In the genomic region with DNA sequence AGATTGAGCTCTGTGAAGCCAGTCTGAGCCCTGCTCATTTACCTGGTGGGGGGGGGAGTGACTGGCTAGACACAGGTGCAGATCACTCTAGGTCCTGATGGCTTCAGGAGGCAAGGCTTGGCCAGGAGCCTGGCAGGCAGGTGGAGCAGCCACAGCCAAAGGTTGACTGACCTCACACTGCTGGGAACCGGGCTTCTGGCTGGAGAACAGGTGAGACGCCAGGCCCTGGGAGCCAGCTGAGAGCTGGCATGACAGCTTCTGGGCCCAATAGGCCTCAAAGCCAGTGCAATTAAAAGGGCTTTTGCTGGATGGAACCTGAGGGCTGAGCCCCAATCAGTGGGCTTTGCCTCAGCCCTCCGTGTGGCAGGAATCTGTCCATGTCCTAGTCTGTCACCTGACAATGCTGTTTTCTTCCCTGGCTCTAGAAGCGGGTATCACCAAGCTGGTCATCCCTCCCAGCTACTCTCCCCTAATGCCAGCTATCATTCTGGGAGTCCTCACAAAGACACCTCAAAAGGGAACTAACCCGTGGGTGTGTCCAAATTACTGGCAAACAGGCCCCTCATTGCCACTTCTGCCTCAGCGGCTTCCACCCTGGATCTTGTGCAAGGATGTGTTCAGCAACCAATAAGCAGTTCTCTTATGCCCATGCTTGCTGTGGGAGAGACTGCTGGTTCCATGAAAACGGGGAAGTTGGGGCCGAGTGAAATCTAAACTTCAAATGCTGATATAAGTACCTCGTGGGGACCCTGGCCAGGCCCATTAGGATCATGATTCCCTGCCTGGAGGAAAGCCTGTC, we compare ENCODE assay signal across 9 mouse cellular contexts. TPM values are rescaled to one million over a fixed set of nuclear protein-coding genes. Genes with fewer than 3 reads are reported as not detected.
DNase-seq lines count a peak whose midpoint lies in the region; ATAC-seq and TF ChIP-seq lines count a peak whose summit lies in the region.
"Had no signal": no experiment of that assay in that cellular context is flagged by ENCODE, and none has a peak within 500 bp of the region (broad histone marks: within the 10 kb centered on the region; RNA-seq: fewer than 3 reads in every experiment).

No protein-coding gene starts in this region.

- no peak overlapping the region for H3K4me2 ChIP-seq in midbrain, postnatal 0 days (ENCODE audit: low read depth, low read length, poor library complexity, severe bottlenecking)
- no peak overlapping the region for H3K4me2 ChIP-seq in myocyte (ENCODE audit: low read depth)
- H3K4me2 ChIP-seq: midbrain, embryonic 12.5 days had no signal

- no peak overlapping the region for H3K27ac ChIP-seq in midbrain, postnatal 0 days (ENCODE audit: low read depth, low read length)
- H3K27ac ChIP-seq in midbrain, embryonic 10.5 days (replicated peaks): no peak overlapping the region
- H3K27ac ChIP-seq: midbrain, embryonic 12.5 days had no signal

- no peak for DNase-seq in midbrain, postnatal 0 days (ENCODE audit: low spot score)
- DNase-seq in midbrain, embryonic 10.5 days (ENCODE audit: low spot score): no peak
- peak; percentile 78 to 83 for DNase-seq in cerebellum, postnatal 14 days
- peak; percentile 45 to 80 for DNase-seq in kidney, postnatal 25 days
- DNase-seq in right cerebral cortex, postnatal 4 days: no peak
- DNase-seq in right cerebral cortex, postnatal 14 days: no peak
- no peak for DNase-seq in left cerebral cortex, postnatal 10 days (ENCODE audit: extremely low spot score in 1 of 2, low spot score in 2 of 2)

- intact Hi-C loops in left cerebral cortex, postnatal 10 days (cut with DNase I): loop anchor here (10.0 kb wide), 1 partner anchor 361 kb away; no protein-coding TSS in a partner anchor

- no peaks in the 10 kb centered on the region for H3K79me2 ChIP-seq in myocyte (ENCODE audit: control insufficient read depth, insufficient read depth)

- no peak for TF ChIP-seq CTCF in midbrain, postnatal 0 days (IDR thresholded peaks at IDR 0.05)

- no peaks in the 10 kb centered on the region for H3K27me3 ChIP-seq in midbrain, postnatal 0 days (ENCODE audit: insufficient read depth, low read length)
- H3K27me3 ChIP-seq in midbrain, embryonic 10.5 days (ENCODE audit: low read depth, poor library complexity, severe bottlenecking): no peaks in the 10 kb centered on the region
- H3K27me3 ChIP-seq in myocyte (ENCODE audit: control insufficient read depth, insufficient read depth, insufficient read length): no peaks in the 10 kb centered on the region
- H3K27me3 ChIP-seq: midbrain, embryonic 12.5 days had no signal

- H3K9ac ChIP-seq in midbrain, postnatal 0 days (replicated peaks; ENCODE audit: low read length, poor library complexity, severe bottlenecking): 0 out of 2 replicates have a peak overlapping the region, but pooled peaks have one; percentile 13
- H3K9ac ChIP-seq: midbrain, embryonic 12.5 days had no signal

- no peak for TF ChIP-seq POLR2A in myocyte (IDR thresholded peaks at IDR 0.05; ENCODE audit: insufficient read length, low read depth)

- ATAC-seq in midbrain, postnatal 0 days (ENCODE audit: low FRiP score): no peak

- H3K36me3 ChIP-seq in midbrain, postnatal 0 days (ENCODE audit: insufficient read depth, low read length): peaks cover 25% of the 10 kb centered on the region
- peaks cover 38% of the 10 kb centered on the region for H3K36me3 ChIP-seq in midbrain, embryonic 10.5 days
- peaks cover 11% of the 10 kb centered on the region for H3K36me3 ChIP-seq in myocyte (ENCODE audit: control insufficient read depth, insufficient read depth)

- H3K4me1 ChIP-seq in midbrain, postnatal 0 days (ENCODE audit: insufficient read depth, low read length): no peaks in the 10 kb centered on the region
- H3K4me1 ChIP-seq in midbrain, embryonic 10.5 days: peaks cover 8% of the 10 kb centered on the region

- 76% methylated on average over 9 of the region's 9 CpGs for WGBS in midbrain, postnatal 0 days
- 80% methylated on average over 9 of the region's 9 CpGs for WGBS in midbrain, embryonic 10.5 days

- no peak overlapping the region for H3ac ChIP-seq in myocyte (ENCODE audit: control insufficient read depth, insufficient read length)

- no peak overlapping the region for H3K4me3 ChIP-seq in midbrain, postnatal 0 days (ENCODE audit: low read depth, low read length)
- H3K4me3 ChIP-seq in midbrain, embryonic 10.5 days: no peak overlapping the region
- H3K4me3 ChIP-seq in myocyte: no peak overlapping the region
- H3K4me3 ChIP-seq: midbrain, embryonic 12.5 days had no signal

- H3K9me3 ChIP-seq in midbrain, postnatal 0 days (ENCODE audit: low read length): no peaks in the 10 kb centered on the region
- no peaks in the 10 kb centered on the region for H3K9me3 ChIP-seq in midbrain, embryonic 10.5 days (replicated peaks)
- H3K9me3 ChIP-seq: midbrain, embryonic 12.5 days had no signal

TF ChIP-seq in myocyte, 11 proteins besides CTCF, POLR2A, EP300 and RAD21:
- TF ChIP-seq MAX (IDR thresholded peaks at IDR 0.05; ENCODE audit: low read depth) (no peak), POLR2AphosphoS2 (IDR thresholded peaks at IDR 0.05; ENCODE audit: insufficient read length, low read depth) (peak; percentile 64), MYOG (IDR thresholded peaks at IDR 0.05; ENCODE audit: control insufficient read depth in 1 of 3, insufficient read depth in 1 of 3, insufficient read length in 2 of 3, low read depth in 2 of 3) (peak in 1 of 3 experiments; percentile 66), E2F4 (IDR thresholded peaks at IDR 0.05; ENCODE audit: insufficient read depth) (no peak), MYOD1 (IDR thresholded peaks at IDR 0.05; ENCODE audit: control insufficient read depth in 1 of 3, insufficient read length in 2 of 3, low read depth in 2 of 3) (peak in 1 of 3 experiments; percentile 40), USF1 (IDR thresholded peaks at IDR 0.05; ENCODE audit: low read depth) (no peak)

RNA-seq across cellular contexts. Expression of a gene that starts 36.9 kb away (rescaled TPM):
- total RNA-seq in midbrain, postnatal 0 days (2014; rRNA removed): 14.8 and 18.1 TPM in 2 replicates
- polyA plus RNA-seq in midbrain, postnatal 0 days (2015; fragmentation: Nextera tagmentation; extraction: Ambion mirVana): 4.3 and 5.8 TPM in 2 replicates
- 3.3 and 3.5 TPM in 2 replicates for polyA plus RNA-seq in midbrain, embryonic 10.5 days (2016; fragmentation: Nextera tagmentation; extraction: Ambion mirVana)
- polyA plus RNA-seq in myocyte (2012; fragmentation: generic; extraction: Trizol): 12.1 TPM
- total RNA-seq in left cerebral cortex, postnatal 10 days (2021): 10 to 100 TPM; 18.4 to 18.9 TPM

Comparison
In these comparisons a context has a peak if more than half of its experiments do, and no peak if none do; other contexts are left out.
1. DNase-seq: peak in cerebellum, postnatal 14 days (2 of 2) and kidney, postnatal 25 days (2 of 2); none in midbrain, postnatal 0 days (single experiment), midbrain, embryonic 10.5 days (single experiment), right cerebral cortex, postnatal 4 days (single experiment), right cerebral cortex, postnatal 14 days (single experiment) and left cerebral cortex, postnatal 10 days (0 of 2).